Mouse (Mus musculus) C2C12 (cell line): ENCODE measurements around the gene Ccdc153.

Experiments used
- CEBPB ChIP-seq: IDR thresholded peaks from one replicate; pipeline ENCODE4 v1.6.1; 2011; ENCODE audit warnings: low read depth, mild to moderate bottlenecking, control low read depth, moderate library complexity
- CTCF ChIP-seq: IDR thresholded peaks from one replicate; pipeline ENCODE4 v1.5.1; 2011; ENCODE audit not compliant: control insufficient read depth, insufficient read depth, insufficient read length
- MAX ChIP-seq: IDR thresholded peaks from one replicate; pipeline ENCODE4 v1.6.1; 2011; ENCODE audit warnings: mild to moderate bottlenecking, control low read depth

GRCm38 (mm10) chr9:44238501-44239190 lies 1.8 kb upstream of the Ccdc153 start:
- TF ChIP-seq CTCF (no peak), MAX (no peak), CEBPB (no peak)
